Mouse (Mus musculus) megakaryocyte progenitor cell, adult 5-6 weeks (primary cell): ENCODE measurements at regions not wholly inside any gene's neighbourhood (a gene's known extent, or its start where the extent isn't known, plus 50 kb on each side); places are given as distances from the start of the nearest gene placed in this dataset.
A peak's percentile ranks its signal among the peaks of the same experiment; 100 is the strongest.
"Not testable (repeated sequence)": the region's sequence is repeated elsewhere in the genome, so short reads cannot be mapped to it uniquely, and the experiment has no call there.

Source experiments
- ATAC-seq: replicated peaks from 2 replicates; pipeline ENCODE4 v1.8.0; 2016; ENCODE audit warnings: mild to moderate bottlenecking, moderate TSS enrichment, inconsistent platforms; ENCODE audit not compliant: poor library complexity

DNA sequence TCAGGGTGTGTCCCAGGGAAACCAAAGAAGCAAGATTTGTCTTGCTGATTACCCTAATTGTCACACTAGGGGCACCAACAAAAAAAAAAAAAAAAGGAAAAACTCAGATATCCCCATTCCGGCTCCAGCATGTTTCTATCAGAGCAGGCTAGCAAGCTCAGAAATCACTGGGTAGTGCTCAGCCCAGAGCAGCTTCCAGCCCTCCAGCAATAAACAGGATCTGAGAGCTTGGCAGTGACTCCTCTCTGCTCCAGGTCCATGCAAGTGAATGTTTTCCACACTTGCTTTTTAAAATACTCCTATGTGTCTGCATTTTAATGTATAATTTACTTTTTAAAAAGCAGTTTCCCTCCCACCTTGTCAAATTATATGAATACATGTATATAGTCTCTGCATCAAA lies 290.8 kb downstream of the Car8 start:
- ATAC-seq = no peak

DNA sequence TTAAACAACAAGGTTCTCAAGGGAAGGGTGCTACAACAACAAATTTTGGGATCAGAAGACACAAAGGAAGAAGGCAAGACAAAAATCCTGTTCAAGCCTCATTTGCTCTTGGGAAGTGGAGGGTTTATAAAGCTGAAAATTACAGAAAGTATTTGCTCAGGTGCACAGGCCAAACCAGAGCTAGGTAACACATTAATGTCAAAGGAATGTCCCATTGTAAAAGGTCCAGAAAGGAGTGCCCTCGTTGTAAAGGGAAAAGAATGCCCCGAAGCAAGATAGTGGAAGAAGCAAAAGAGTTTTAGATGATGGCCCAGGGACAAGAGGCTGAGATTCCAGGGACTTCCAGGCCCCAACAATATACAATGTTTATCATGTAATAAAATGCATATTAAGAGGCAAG lies 317.3 kb downstream of the Car8 start:
- no peak for ATAC-seq

DNA sequence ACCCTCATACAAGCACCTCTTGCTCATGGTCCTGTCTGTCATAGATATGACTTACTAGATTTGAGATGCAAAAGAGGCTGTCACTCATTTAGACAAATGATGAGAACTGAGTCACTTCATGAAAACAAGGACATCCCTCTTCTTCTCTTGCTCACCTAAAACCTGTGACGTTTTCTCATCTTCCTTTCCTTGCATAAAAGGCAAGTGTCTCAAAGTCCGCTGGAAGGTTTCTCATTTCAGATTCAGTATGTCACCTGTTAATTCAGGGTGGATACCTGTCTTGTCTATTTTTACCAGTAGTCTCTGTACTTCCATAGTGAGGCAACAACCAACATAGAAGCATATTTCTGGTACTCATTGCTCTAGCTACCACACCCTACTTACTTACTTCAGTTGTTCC lies 325.6 kb downstream of the Car8 start:
- ATAC-seq = no peak

DNA sequence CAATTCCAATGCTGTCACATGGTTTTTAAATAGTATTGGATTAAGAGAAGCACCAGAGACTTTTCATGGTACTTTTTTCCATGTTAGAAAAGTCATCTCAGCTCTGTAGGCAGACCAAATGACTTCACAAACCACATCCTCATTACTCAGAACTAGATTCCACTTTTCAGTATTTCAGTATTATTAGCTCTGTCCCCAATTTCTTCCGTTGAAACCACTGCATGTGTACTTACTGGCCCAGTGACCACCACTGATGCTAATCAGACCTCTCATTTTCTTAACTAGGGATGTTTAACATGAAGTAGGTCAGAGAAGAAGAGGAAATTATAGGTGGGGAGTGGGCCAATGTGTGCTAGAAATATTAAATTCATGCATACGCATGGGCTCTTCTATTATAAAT lies 326.2 kb downstream of the Car8 start:
- ATAC-seq = no peak; the same call in 1 of the 2 replicates

DNA sequence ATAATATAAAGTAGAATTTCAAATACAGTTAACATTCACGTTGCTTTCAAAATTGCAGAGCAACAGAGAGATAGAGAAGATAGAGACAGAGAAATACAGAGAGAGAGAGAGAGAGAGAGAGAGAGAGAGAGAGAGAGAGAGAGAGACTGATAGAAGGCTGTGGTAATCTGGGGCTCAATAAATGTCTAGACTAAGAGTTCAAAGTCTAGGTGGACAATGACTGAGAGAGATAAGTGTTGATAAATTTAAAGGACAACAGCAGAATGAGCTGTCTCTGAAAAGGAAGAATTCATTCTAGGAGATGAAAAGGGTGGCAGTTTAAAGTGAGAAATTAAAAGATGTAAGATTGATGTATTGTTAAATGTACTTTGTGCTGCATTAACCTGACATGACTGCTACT lies 335.7 kb downstream of the Car8 start:
- ATAC-seq = no peak

DNA sequence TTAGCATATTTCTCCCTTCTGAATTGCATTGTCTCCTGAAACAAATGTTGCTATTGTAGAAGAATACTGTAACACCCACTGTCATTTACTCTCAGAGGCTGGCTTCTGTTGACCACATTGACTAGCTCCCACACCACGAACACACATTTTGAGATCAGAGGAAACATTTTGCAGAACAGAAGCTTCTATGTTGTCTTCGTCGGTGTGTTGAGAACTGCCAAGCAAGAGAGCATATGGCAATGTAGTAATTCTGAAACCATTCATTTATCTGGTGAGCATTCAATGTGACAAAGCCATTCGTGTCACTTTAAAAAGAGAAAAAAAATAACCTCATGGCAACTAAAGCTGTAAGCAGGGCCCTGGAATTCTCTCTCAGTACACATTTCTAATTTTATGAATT lies 343.9 kb downstream of the Car8 start:
- no peak for ATAC-seq

DNA sequence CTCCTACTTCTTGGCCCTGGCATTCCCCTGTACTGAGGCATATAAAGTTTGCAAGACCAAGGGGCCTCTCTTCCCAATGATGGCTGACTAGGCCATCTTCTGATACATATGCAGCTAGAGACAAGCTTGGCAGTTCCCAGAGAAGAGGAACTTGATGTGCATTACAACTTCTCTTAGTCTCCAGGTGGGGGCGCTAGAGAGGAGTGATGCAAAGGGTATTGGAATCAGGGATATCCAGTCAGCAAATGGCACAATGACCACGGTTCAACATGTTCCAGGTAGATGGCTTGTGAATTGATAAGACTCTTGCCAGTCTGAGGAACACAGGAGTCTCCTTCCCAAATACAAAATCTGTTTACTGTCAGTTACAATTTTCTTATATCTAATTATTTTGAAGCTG lies 347.7 kb downstream of the Car8 start:
- ATAC-seq = no peak

DNA sequence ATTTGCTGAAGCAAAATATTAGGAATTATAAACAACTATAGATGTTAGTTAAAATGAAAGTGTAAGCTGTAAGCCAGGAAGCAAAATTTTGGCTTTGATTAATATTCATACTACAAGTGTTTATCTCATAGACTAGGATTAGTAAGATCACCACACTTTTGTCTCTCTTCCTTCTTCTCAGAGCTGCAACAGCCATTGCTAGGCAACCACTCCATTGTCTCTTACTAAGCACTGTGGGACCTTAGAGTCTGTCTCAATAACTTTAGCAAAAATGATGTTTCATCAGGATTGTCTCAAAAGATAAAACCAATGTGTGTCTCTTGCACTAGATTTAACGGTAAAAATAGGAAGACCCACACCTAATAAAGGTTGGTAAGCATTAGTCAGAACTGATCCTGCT lies 384.3 kb downstream of the Car8 start:
- ATAC-seq = no peak

DNA sequence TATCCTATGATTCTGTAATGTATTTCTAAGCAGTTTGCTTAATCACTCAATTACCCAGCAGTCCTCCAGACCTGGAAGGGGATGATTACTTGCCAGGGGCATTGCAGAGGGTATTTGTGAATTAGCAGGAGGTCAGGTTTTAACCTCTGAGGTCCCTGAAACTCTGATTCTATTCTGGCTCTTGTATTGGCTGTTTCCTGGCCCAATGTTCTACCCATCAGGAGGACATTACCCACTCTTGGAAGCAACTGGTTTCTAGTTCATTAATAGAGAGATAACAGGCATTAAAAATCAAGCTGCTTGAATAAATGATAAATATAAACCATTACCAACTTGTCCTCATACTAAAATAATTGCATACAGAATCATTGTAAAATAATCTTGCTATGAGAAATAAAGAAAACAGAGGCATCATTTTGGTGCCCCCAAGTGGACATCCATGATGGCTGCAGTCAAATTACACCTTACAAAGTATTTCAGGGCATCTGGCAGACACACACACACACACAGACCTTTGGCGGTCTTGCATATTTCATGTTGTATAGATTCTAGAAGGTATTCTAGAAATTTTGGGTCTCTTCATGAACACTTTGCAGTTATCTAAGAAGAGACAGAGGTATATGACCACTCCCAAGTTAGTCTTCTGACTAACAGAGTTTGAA lies 385.6 kb downstream of the Car8 start:
- peak; percentile 66; the same call in 1 of the 2 replicates for ATAC-seq

DNA sequence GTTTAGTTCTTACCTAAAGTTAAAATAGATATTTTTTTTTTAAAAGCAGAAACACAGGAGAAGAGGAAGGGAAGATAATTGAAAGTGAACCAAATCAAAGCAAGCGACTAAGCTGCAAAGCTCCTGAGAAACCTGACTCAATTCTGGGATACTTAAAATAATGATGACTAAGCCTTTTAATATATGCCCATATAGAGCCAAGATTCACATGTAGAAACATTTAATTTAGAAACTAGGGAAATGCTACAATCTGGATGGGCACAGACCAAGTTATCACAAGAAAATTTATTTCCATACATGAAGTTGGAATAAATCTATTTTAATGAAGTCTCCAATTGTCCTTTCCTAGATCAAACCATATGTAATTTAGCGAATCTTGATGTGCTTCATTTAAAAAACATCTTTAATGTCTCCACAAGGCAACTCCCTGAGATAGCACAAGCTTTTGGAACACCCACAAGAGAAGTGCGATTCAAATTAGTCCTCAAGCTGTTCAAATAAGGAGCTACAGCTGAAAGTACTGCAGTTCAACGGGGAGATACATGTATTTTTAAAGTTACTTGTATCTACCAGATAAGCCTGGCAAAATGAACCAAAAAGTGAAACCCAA lies 386.7 kb downstream of the Car8 start:
- ATAC-seq = no peak

DNA sequence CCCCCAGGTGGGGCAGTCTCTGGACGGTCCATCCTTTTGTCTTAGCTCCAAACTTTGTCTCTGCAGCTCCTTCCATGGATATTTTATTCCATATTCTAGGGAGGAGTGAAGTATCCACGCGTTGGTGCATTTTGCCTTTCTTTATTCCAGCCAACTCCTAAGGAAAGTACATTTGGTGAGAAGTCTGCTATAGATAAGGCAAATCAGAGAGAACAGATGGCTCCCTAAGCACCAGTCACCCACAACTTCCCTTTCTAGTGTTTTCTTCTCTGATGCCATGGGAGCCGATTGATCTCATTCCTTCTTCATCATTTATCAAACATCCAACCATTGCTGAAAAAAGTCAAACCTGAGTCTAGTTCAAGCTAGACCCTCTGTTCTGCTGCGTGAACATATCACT lies 391.4 kb downstream of the Car8 start:
- ATAC-seq = 0 out of 2 replicates have a peak, but pooled peaks have one; percentile 14

DNA sequence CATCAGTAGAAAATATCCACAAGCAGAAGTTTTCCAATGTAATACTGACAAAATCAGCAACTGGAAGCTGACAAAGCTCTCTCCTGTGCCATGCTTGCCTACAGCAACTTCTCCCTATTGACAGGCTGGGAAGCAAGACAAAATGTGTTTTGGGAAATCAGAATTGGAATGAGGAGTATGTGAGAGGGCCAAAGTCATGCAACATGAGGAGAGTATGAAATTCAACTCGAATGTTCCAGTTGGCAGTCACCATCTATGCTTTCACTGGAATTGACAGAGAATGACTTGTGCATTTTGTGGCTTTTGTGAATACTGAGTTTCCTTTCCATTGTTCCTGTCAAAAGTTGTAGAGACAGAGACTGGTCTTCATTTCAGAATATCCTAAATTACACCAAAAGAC lies 409.7 kb downstream of the Car8 start:
- no peak for ATAC-seq

DNA sequence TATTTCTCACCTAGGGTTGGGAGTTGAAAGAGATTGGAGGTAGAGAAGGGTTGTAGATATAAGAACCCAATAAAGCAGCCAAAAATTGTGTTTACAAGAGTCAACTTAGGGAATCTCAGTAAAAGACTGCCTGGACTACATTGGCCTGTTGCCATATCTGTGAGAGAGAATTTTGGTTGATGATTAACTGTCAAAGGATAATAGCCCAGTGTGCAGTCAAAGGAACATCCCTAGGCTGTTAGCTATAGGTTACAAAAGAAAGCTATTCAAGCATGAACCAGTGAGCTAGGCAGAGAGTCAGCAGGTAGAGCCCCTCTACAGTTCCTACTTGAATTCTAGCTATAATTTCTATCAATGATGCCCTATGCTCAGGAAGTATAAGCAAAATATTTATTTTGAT lies 419.0 kb downstream of the Car8 start:
- no peak for ATAC-seq

DNA sequence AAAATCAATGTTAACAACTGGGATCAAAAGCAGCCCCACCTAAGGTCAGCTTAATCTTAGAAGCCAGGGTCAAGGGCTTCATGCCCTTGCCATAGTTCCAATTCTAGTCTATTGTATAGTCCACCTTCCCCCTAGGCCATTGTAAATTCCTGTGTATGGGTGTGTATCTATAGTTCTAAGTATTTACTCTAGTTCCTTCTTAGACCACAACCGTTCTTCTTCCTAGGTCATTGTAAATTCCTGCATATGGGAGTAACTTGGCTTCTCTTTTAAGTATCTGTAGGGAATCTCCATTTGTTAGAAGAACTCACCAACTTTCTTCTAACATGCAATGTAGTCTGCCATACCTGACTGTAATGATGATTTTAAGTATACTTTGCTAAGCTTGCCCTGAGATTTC lies 461.1 kb downstream of the Car8 start:
- not testable (repeated sequence) for ATAC-seq

DNA sequence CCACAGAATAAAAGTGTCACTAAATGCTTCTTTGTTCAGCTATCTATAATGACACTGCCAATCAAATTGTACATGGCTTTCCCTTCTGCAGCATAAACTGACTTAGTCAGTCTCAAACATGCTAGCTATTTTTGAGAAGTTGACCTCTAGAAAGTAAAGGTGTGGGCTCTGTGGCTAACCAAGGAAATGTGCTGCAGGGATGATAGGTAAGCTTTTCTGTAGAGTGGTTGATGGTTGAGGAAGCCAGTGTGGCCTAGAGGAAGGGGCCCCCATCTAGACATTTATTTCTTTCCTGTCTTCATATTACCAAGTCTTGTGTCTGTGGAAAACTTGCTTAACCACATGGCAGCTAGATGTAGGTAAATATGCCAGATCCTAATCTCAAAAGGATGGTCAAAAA lies 483.4 kb downstream of the Car8 start:
- ATAC-seq = peak; percentile 94

DNA sequence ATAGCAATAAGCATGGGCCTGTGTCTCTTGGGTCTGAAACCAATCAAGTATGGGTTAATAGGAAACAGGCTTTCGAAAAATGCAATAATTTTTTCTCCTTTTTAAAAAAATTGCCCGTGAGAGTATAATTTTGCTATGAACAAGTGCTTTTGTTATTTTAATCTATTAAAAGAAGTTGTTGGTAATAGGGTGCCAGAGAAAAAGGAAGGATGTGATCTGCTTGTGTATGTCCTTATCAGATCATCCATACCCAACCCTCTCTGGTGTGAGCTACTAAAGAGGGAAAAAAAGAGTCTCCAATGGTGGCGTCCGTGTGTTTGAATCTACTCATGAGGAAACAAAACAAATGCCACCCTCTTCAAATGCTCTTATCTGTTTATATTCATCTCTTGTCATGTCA lies 484.9 kb downstream of the Car8 start:
- 0 out of 2 replicates have a peak, but pooled peaks have one; percentile 25 for ATAC-seq

DNA sequence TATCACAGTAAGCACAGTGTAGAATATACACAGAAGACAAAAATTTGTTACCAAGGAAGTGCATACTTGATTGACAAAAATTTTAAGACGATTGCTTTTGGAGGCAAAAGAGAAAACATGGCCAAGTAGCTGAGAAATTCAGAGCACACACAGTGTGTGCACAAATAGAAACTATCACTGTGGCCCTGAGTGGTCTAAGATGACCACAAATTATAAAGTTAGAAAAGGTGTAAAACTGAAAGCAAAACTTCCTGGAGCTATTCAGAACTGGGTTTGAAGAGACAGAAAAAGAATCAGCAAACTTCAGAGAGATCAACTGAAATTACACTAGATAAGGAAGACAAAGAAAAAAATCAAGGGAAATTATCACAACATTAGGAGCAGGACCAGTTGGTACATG lies 487.6 kb downstream of the Car8 start:
- ATAC-seq = no peak

DNA sequence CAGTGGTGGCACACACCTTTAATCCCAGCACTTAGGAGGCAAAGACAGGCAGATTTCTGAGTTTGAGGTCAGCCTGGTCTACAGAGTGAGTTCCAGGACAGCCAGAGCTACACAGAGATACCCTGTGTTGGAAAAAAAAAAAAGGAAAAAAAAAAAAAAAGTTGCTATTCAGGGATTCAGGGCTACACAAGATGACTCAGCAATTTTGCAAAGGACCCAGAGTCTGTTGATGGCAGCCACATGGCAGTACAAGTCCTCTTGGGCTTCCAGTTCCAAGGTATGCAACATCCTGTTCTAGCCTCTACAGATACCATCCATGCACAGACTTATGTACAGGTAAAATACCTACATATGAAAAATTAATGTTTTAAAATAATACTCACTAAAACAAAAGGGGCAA lies 515.9 kb downstream of the Car8 start:
- ATAC-seq = no peak

DNA sequence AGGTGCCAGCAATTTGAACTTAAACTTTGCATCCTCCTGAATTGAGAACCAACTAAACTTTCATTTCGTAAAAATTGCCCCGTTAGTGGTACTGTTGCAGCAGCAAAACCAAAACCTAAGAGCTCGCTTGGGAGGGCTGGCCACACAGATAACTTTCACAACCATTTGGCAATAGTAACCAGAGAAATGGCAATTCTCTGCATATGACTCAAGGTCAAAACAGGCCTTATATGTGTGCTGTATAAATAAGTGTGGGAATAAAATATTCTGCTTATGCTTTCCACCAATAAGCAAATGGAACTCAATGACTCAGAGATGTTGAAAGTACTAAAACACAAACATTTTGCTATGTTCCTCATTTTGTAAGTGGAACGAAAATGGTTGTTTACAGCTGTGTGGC lies 550.3 kb downstream of the Car8 start:
- ATAC-seq = peak; percentile 23; the same call in 1 of the 2 replicates

DNA sequence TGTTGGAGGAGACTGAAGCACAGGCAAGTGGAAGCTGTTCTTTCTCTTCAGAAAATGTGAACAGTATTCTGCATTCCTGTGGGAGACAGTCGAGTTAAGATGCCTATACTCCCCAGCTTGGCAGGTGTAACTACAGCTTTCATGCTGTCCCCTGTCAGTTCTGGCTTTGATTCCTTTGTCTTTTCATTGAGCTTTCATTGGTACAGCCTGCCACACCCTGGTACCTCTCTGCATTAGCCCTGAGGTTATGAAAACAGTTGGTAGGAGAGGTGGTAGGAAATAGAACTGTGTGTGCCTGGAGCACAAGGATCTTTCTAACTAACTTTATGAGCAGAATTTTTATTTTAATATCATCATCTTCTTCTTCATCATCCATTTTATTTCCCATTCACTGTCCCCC lies 551.6 kb downstream of the Car8 start:
- no peak for ATAC-seq

DNA sequence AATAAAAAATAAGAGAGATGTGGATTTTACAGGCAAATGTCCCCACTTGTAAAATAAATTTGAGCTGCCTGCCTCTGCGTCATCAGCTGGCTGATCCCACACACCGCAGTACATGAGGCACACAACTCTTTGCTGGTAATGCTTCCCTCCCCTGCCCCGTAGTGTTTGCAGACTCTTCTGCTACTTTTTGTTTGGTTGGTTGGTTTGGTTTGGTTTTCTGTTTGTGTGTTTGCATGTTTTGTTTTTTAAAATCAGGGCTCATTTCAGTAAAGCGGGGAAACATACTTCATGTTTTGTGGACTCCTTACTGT lies 568.1 kb downstream of the Car8 start:
- ATAC-seq = no peak

DNA sequence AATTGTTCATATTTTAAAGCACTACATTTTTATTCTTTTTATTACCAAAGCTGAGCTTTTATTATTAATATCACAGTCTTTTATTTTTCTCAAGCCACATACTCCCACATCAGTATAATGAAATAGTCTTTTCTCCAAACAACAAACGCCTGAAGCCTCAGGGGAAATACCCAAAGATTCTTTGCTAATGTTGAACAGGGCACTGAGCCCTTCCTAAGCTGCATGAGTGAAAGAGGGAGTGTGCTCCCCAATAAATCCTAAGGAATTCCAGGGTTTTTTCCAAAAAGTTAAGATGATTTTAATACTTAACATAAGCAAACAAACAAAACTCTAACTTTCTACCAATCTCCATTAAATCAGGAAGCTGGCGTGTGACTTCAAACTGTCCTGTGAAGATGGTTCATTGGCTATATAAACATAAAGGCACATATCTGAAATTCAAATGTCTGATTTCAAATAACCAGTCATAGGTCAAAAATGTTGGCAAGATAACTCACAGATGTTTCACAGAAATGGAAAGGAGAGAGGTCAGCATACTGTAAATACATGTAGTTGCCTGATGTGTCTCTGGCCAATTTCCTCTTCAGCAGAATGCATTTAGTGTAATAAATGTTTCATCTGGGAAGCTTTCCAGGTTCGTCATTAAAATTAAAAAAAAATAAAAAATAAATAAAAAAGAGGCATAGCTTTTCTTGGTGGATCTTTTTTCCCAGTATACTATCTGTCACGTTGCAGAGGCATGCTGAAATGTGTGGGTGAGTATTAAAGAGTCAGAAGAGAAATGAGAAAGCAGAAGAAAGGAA lies 568.6 kb downstream of the Car8 start:
- no peak for ATAC-seq
